Mouse (Mus musculus): ENCODE results near the gene Sds. TPM values are rescaled to one million over a fixed set of nuclear protein-coding genes. Genes with fewer than 3 reads are reported as not detected.

Sds gene
- polyA plus RNA-seq (2012; rRNA removed) (0.13 and 0.61 TPM in 2 replicates), polyA plus RNA-seq (2014; fragmentation: Nextera tagmentation; extraction: Ambion mirVana) (0.15 and 0.22 TPM in 2 replicates)

GRCm38 (mm10) chr5:120476296-120476695, at the start of gene Sds:
Gene Sds, plus strand, starts transcription at chr5:120476526.
- 19% methylated on average over 13 of the region's 13 CpGs for WGBS (ENCODE audit: insufficient replicate concordance)
- Histone ChIP-seq H3K36me3 (replicated peaks; ENCODE audit: control insufficient read depth, insufficient read depth, low read depth) (no peaks in the 10 kb centered on the region), H3K4me3 (ENCODE audit: insufficient read depth in 1 of 2, low read depth in 2 of 2, low read length in 2 of 2) (no peak within 1 kb of the TSS), H3K27me3 (ENCODE audit: control insufficient read depth, insufficient read depth, low read length) (peaks cover 2% of the 10 kb centered on the region; the same call in 1 of the 2 replicates), H3K27ac (no peak within 1 kb of the TSS), H3K9ac (replicated peaks) (no peak within 1 kb of the TSS), H3K4me2 (ENCODE audit: low read depth) (no peak within 1 kb of the TSS), H3K4me1 (replicated peaks; ENCODE audit: control insufficient read depth in 2 of 2, insufficient read depth in 2 of 2, low read length in 1 of 2) (no peaks in the 10 kb centered on the region), H3K9me3 (ENCODE audit: control insufficient read depth, low read length) (no peaks in the 10 kb centered on the region)
- TF ChIP-seq EP300 (IDR thresholded peaks at IDR 0.05; ENCODE audit: low read depth) (no peak), CTCF (IDR thresholded peaks at IDR 0.05; ENCODE audit: low read depth) (no peak)
- ATAC-seq (ENCODE audit: insufficient read depth) (no peak), DNase-seq (ENCODE audit: low read depth in 3 of 3, low spot score in 3 of 3) (no peak)

- Histone ChIP-seq H3K4me1 (replicated peaks; ENCODE audit: control insufficient read depth in 2 of 2, insufficient read depth in 2 of 2, low read length in 1 of 2) (no peaks in the 10 kb centered on the region), H3K36me3 (replicated peaks; ENCODE audit: control insufficient read depth, insufficient read depth, low read depth) (no peaks in the 10 kb centered on the region), H3K27ac (no peak overlapping the region), H3K9ac (replicated peaks) (no peak overlapping the region), H3K4me2 (ENCODE audit: low read depth) (no peak overlapping the region), H3K27me3 (ENCODE audit: control insufficient read depth, insufficient read depth, low read length) (peaks cover 75% of the 10 kb centered on the region), H3K9me3 (ENCODE audit: control insufficient read depth, low read length) (no peaks in the 10 kb centered on the region), H3K4me3 (ENCODE audit: insufficient read depth in 1 of 2, low read depth in 2 of 2, low read length in 2 of 2) (no peak overlapping the region)
- DNase-seq (ENCODE audit: low read depth in 3 of 3, low spot score in 3 of 3) (no peak), ATAC-seq (ENCODE audit: insufficient read depth) (no peak)
- TF ChIP-seq EP300 (IDR thresholded peaks at IDR 0.05; ENCODE audit: low read depth) (no peak), CTCF (IDR thresholded peaks at IDR 0.05; ENCODE audit: low read depth) (no peak)
- WGBS (ENCODE audit: insufficient replicate concordance), result 2% methylated on average over 10 of the region's 10 CpGs
These were observed 49.8 kb upstream of the Sds start for GRCm38 (mm10) chr5:120426572-120426971.

- TF ChIP-seq EP300 (IDR thresholded peaks at IDR 0.05; ENCODE audit: low read depth) (no peak), CTCF (IDR thresholded peaks at IDR 0.05; ENCODE audit: low read depth) (no peak)
- ATAC-seq (ENCODE audit: insufficient read depth) (no peak), DNase-seq (ENCODE audit: low read depth in 3 of 3, low spot score in 3 of 3) (no peak)
- Histone ChIP-seq H3K4me3 (ENCODE audit: insufficient read depth in 1 of 2, low read depth in 2 of 2, low read length in 2 of 2) (no peak overlapping the region), H3K27ac (no peak overlapping the region), H3K4me2 (ENCODE audit: low read depth) (no peak overlapping the region), H3K27me3 (ENCODE audit: control insufficient read depth, insufficient read depth, low read length) (peaks cover 84% of the 10 kb centered on the region), H3K9ac (replicated peaks) (no peak overlapping the region), H3K4me1 (replicated peaks; ENCODE audit: control insufficient read depth in 2 of 2, insufficient read depth in 2 of 2, low read length in 1 of 2) (no peaks in the 10 kb centered on the region), H3K9me3 (ENCODE audit: control insufficient read depth, low read length) (no peaks in the 10 kb centered on the region), H3K36me3 (replicated peaks; ENCODE audit: control insufficient read depth, insufficient read depth, low read depth) (no peaks in the 10 kb centered on the region)
- WGBS (ENCODE audit: insufficient replicate concordance), result 2% methylated on average over 33 of the region's 33 CpGs
These were observed 48.8 kb upstream of the Sds start for GRCm38 (mm10) chr5:120427451-120427938.

GRCm38 (mm10) chr5:120428189-120428838, 48.0 kb upstream of the Sds start:
- H3K4me3 ChIP-seq (ENCODE audit: insufficient read depth in 1 of 2, low read depth in 2 of 2, low read length in 2 of 2), result no peak overlapping the region
- H3K27ac ChIP-seq, result no peak overlapping the region
- H3K4me2 ChIP-seq (ENCODE audit: low read depth), result no peak overlapping the region
- no peak for TF ChIP-seq CTCF (IDR thresholded peaks at IDR 0.05; ENCODE audit: low read depth)
- no peak for TF ChIP-seq EP300 (IDR thresholded peaks at IDR 0.05; ENCODE audit: low read depth)
- 3% methylated on average over 21 of the region's 21 CpGs for WGBS (ENCODE audit: insufficient replicate concordance)
- DNase-seq (ENCODE audit: low read depth in 3 of 3, low spot score in 3 of 3), result no peak
- no peak for ATAC-seq (ENCODE audit: insufficient read depth)
- H3K27me3 ChIP-seq (ENCODE audit: control insufficient read depth, insufficient read depth, low read length), result peaks cover 90% of the 10 kb centered on the region
- no peaks in the 10 kb centered on the region for H3K36me3 ChIP-seq (replicated peaks; ENCODE audit: control insufficient read depth, insufficient read depth, low read depth)
- H3K9me3 ChIP-seq (ENCODE audit: control insufficient read depth, low read length), result no peaks in the 10 kb centered on the region
- no peak overlapping the region for H3K9ac ChIP-seq (replicated peaks)
- no peaks in the 10 kb centered on the region for H3K4me1 ChIP-seq (replicated peaks; ENCODE audit: control insufficient read depth in 2 of 2, insufficient read depth in 2 of 2, low read length in 1 of 2)

DNA sequence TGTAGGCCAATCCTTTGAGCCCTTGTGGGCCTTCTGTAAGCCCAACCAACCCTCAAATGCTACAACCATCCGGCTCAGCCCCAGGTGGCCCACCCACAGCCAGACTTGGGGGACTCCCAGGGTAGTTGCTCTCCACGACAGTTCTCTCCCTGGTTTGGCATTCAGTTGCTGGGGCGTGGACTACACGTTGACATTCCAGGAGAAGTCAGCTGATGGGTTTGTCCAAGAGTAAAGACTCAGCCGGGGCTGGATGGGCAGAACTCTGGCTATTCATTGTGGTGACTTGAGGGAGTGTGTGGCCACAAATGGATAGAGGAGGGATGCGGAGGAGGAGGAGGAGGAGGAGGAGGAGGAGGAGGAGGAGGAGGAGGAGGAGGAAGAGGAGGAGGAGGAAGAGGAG, 47.3 kb upstream of the Sds start:
- H3K36me3 ChIP-seq (replicated peaks; ENCODE audit: control insufficient read depth, insufficient read depth, low read depth), result no peaks in the 10 kb centered on the region
- DNase-seq (ENCODE audit: low read depth in 3 of 3, low spot score in 3 of 3) (no peak), ATAC-seq (ENCODE audit: insufficient read depth) (no peak)
- 6% methylated on average over 5 of the region's 6 CpGs for WGBS (ENCODE audit: insufficient replicate concordance)
- H3K9ac ChIP-seq (replicated peaks), result no peak overlapping the region
- no peak overlapping the region for H3K27ac ChIP-seq
- TF ChIP-seq EP300 (IDR thresholded peaks at IDR 0.05; ENCODE audit: low read depth) (no peak), CTCF (IDR thresholded peaks at IDR 0.05; ENCODE audit: low read depth) (no peak)
- no peak overlapping the region for H3K4me2 ChIP-seq (ENCODE audit: low read depth)
- peaks cover 93% of the 10 kb centered on the region for H3K27me3 ChIP-seq (ENCODE audit: control insufficient read depth, insufficient read depth, low read length)
- H3K4me1 ChIP-seq (replicated peaks; ENCODE audit: control insufficient read depth in 2 of 2, insufficient read depth in 2 of 2, low read length in 1 of 2), result no peaks in the 10 kb centered on the region
- H3K4me3 ChIP-seq (ENCODE audit: insufficient read depth in 1 of 2, low read depth in 2 of 2, low read length in 2 of 2), result no peak overlapping the region
- H3K9me3 ChIP-seq (ENCODE audit: control insufficient read depth, low read length), result no peaks in the 10 kb centered on the region
